ENCODE assay signal across 21 mouse cellular contexts in genomic region chr9:62222029-62222428, GRCm38 (mm10). TPM values are rescaled to one million over a fixed set of nuclear protein-coding genes. Genes with fewer than 3 reads are reported as not detected.
DNase-seq lines count a peak whose midpoint lies in the region; ATAC-seq and TF ChIP-seq lines count a peak whose summit lies in the region.
"Had no signal": no experiment of that assay in that cellular context is flagged by ENCODE, and none has a peak within 500 bp of the region (broad histone marks: within the 10 kb centered on the region; RNA-seq: fewer than 3 reads in every experiment).

No protein-coding gene starts in this region.

- no peak for TF ChIP-seq EP300 in stomach, postnatal 0 days (optimal IDR thresholded peaks at IDR 0.05)

- TF ChIP-seq CTCF in stomach, postnatal 0 days (IDR thresholded peaks at IDR 0.05; ENCODE audit: low read depth), result no peak

- H3K4me2 ChIP-seq in forebrain, embryonic 15.5 days (replicated peaks), result no peak overlapping the region
- no peak overlapping the region for H3K4me2 ChIP-seq in forebrain, embryonic 12.5 days
- 0 out of 2 replicates have a peak overlapping the region, but pooled peaks have one; percentile 2 for H3K4me2 ChIP-seq in intestine, embryonic 14.5 days (ENCODE audit: low read length)
- no peak overlapping the region for H3K4me2 ChIP-seq in stomach, postnatal 0 days (replicated peaks; ENCODE audit: low read depth)
- H3K4me2 ChIP-seq in heart, embryonic 12.5 days, result no peak overlapping the region
- H3K4me2 ChIP-seq: hindbrain, embryonic 15.5 days; liver, embryonic 13.5 days had no signal

- no peaks in the 10 kb centered on the region for H3K9me3 ChIP-seq in forebrain, embryonic 15.5 days
- H3K9me3 ChIP-seq in forebrain, embryonic 12.5 days, result no peaks in the 10 kb centered on the region
- no peaks in the 10 kb centered on the region for H3K9me3 ChIP-seq in intestine, embryonic 14.5 days (ENCODE audit: control insufficient read depth, low read length)
- H3K9me3 ChIP-seq in stomach, postnatal 0 days (ENCODE audit: control insufficient read depth, low read length), result no peaks in the 10 kb centered on the region
- no peaks in the 10 kb centered on the region for H3K9me3 ChIP-seq in heart, embryonic 12.5 days (replicated peaks)
- H3K9me3 ChIP-seq: hindbrain, embryonic 15.5 days; liver, embryonic 13.5 days had no signal

- no peak overlapping the region for H3K4me3 ChIP-seq in forebrain, embryonic 15.5 days
- no peak overlapping the region for H3K4me3 ChIP-seq in forebrain, embryonic 12.5 days (replicated peaks)
- no peak overlapping the region for H3K4me3 ChIP-seq in intestine, embryonic 14.5 days (ENCODE audit: low read depth, low read length)
- no peak overlapping the region for H3K4me3 ChIP-seq in stomach, postnatal 0 days (ENCODE audit: low read depth, low read length)
- no peak overlapping the region for H3K4me3 ChIP-seq in heart, embryonic 12.5 days
- H3K4me3 ChIP-seq: hindbrain, embryonic 15.5 days; liver, embryonic 13.5 days had no signal

- 77% methylated on average over 2 of the region's 2 CpGs for WGBS in forebrain, embryonic 15.5 days
- WGBS in forebrain, embryonic 12.5 days, result 90% methylated on average over 2 of the region's 2 CpGs
- WGBS in intestine, embryonic 14.5 days, result 71% methylated on average over 2 of the region's 2 CpGs
- WGBS in stomach, postnatal 0 days, result 61% methylated on average over 2 of the region's 2 CpGs
- 82% methylated on average over 2 of the region's 2 CpGs for WGBS in heart, embryonic 12.5 days

- peak; percentile 33 for DNase-seq in left cerebral cortex, postnatal 4 days
- DNase-seq in left cerebral cortex, postnatal 25 days (ENCODE audit: low spot score in 2 of 2), result no peak
- DNase-seq in intestine, embryonic 14.5 days (ENCODE audit: low spot score), result no peak
- DNase-seq in stomach, postnatal 0 days (ENCODE audit: low spot score), result peak; percentile 80
- no peak for DNase-seq in urinary bladder, postnatal 36 days (ENCODE audit: low spot score in 2 of 2)
- DNase-seq: gastrocnemius, postnatal 14 days; kidney, adult 9 months; liver, embryonic 13.5 days; midbrain, embryonic 14.5 days; thymus, postnatal 36 days had no signal

- H3K27me3 ChIP-seq in forebrain, embryonic 15.5 days, result no peaks in the 10 kb centered on the region; the same call in 1 of the 2 replicates
- H3K27me3 ChIP-seq in forebrain, embryonic 12.5 days, result peaks cover 4% of the 10 kb centered on the region; the same call in 1 of the 2 replicates
- H3K27me3 ChIP-seq in intestine, embryonic 14.5 days (replicated peaks; ENCODE audit: control insufficient read depth, insufficient read depth, low read length), result no peaks in the 10 kb centered on the region
- H3K27me3 ChIP-seq in stomach, postnatal 0 days (ENCODE audit: control insufficient read depth, insufficient read depth, low read length), result no peaks in the 10 kb centered on the region
- H3K27me3 ChIP-seq in heart, embryonic 12.5 days (replicated peaks), result no peaks in the 10 kb centered on the region
- H3K27me3 ChIP-seq: hindbrain, embryonic 15.5 days; liver, embryonic 13.5 days had no signal

- intact Hi-C loops in left cerebral cortex, postnatal 4 days (cut with DNase I), result no loop called here
- intact Hi-C loops in left cerebral cortex, postnatal 25 days (cut with DNase I), result loop anchor here (1.0 to 5.0 kb wide), 3 partner anchors 8 to 90 kb away; no protein-coding TSS in a partner anchor

- H3K36me3 ChIP-seq in forebrain, embryonic 15.5 days, result no peaks in the 10 kb centered on the region
- H3K36me3 ChIP-seq in forebrain, embryonic 12.5 days (replicated peaks), result no peaks in the 10 kb centered on the region
- no peaks in the 10 kb centered on the region for H3K36me3 ChIP-seq in intestine, embryonic 14.5 days (ENCODE audit: control insufficient read depth, insufficient read depth, low read length)
- no peaks in the 10 kb centered on the region for H3K36me3 ChIP-seq in stomach, postnatal 0 days (ENCODE audit: control insufficient read depth, insufficient read depth, low read length)
- H3K36me3 ChIP-seq in heart, embryonic 12.5 days, result no peaks in the 10 kb centered on the region
- H3K36me3 ChIP-seq: hindbrain, embryonic 15.5 days; liver, embryonic 13.5 days had no signal

- no peak for ATAC-seq in forebrain, embryonic 15.5 days (replicated peaks)
- ATAC-seq in forebrain, embryonic 12.5 days (ENCODE audit: low FRiP score), result no peak
- ATAC-seq in intestine, embryonic 14.5 days (replicated peaks; ENCODE audit: low FRiP score, low TSS enrichment, low read depth), result peak; percentile 72; the same call in 1 of the 2 replicates
- ATAC-seq in stomach, postnatal 0 days (ENCODE audit: low FRiP score, low TSS enrichment), result peak; percentile 96
- no peak for ATAC-seq in heart, embryonic 12.5 days (ENCODE audit: insufficient number of reproducible peaks, low FRiP score)

- H3K9ac ChIP-seq in forebrain, embryonic 15.5 days (replicated peaks), result no peak overlapping the region
- no peak overlapping the region for H3K9ac ChIP-seq in forebrain, embryonic 12.5 days
- no peak overlapping the region for H3K9ac ChIP-seq in intestine, embryonic 14.5 days (ENCODE audit: low read length)
- H3K9ac ChIP-seq in stomach, postnatal 0 days (ENCODE audit: low read length), result no peak overlapping the region
- H3K9ac ChIP-seq in heart, embryonic 12.5 days, result no peak overlapping the region
- H3K9ac ChIP-seq: hindbrain, embryonic 15.5 days; liver, embryonic 13.5 days had no signal

- peak overlapping the region; percentile 43 for H3K27ac ChIP-seq in forebrain, embryonic 15.5 days (replicated peaks)
- H3K27ac ChIP-seq in forebrain, embryonic 12.5 days, result no peak overlapping the region
- H3K27ac ChIP-seq in intestine, embryonic 14.5 days (ENCODE audit: low read depth), result peak overlapping the region; percentile 78
- H3K27ac ChIP-seq in stomach, postnatal 0 days (replicated peaks), result peak overlapping the region; percentile 73
- no peak overlapping the region for H3K27ac ChIP-seq in heart, embryonic 12.5 days (ENCODE audit: poor library complexity, severe bottlenecking)
- H3K27ac ChIP-seq: hindbrain, embryonic 15.5 days; liver, embryonic 13.5 days had no signal

- peaks cover 10% of the 10 kb centered on the region for H3K4me1 ChIP-seq in forebrain, embryonic 15.5 days
- H3K4me1 ChIP-seq in forebrain, embryonic 12.5 days, result peaks cover 7% of the 10 kb centered on the region
- H3K4me1 ChIP-seq in intestine, embryonic 14.5 days (replicated peaks; ENCODE audit: control insufficient read depth, insufficient read depth, low read length), result peaks cover 4% of the 10 kb centered on the region; the same call in 1 of the 2 replicates
- H3K4me1 ChIP-seq in stomach, postnatal 0 days (replicated peaks; ENCODE audit: control insufficient read depth, insufficient read depth), result no peaks in the 10 kb centered on the region
- 0 out of 2 replicates have a peak, but pooled peaks cover 5% of the 10 kb centered on the region for H3K4me1 ChIP-seq in heart, embryonic 12.5 days (replicated peaks)
- H3K4me1 ChIP-seq: liver, embryonic 13.5 days had no signal

RNA-seq across cellular contexts. Expression of gene Spesp1, which starts 60.0 kb away (rescaled TPM):
- not detected in 2 replicates for polyA plus RNA-seq in forebrain, embryonic 15.5 days (2015; fragmentation: Nextera tagmentation; extraction: Ambion mirVana)
- polyA plus RNA-seq in forebrain, embryonic 12.5 days (2016; fragmentation: Nextera tagmentation; extraction: Ambion mirVana), result not detected in 2 replicates
- total RNA-seq in left cerebral cortex, postnatal 4 days (2021), result not detected
- not detected for total RNA-seq in left cerebral cortex, postnatal 25 days (2021)
- not detected in 2 replicates for polyA plus RNA-seq in intestine, embryonic 14.5 days (2014; fragmentation: Nextera tagmentation; extraction: Ambion mirVana)
- not detected in 2 replicates for polyA plus RNA-seq in stomach, postnatal 0 days (2015; fragmentation: Nextera tagmentation; extraction: Ambion mirVana)
- polyA plus RNA-seq in heart, embryonic 12.5 days (2016; fragmentation: Nextera tagmentation; extraction: Ambion mirVana), result not detected in 2 replicates
- total RNA-seq: adrenal gland, postnatal 4 days; gastrocnemius, postnatal 14 days; heart, adult 8-10 months; megakaryocyte progenitor cell, adult 5-6 weeks had no signal
- polyA plus RNA-seq: heart, postnatal 0 days; hindbrain, embryonic 15.5 days; limb, embryonic 11.5 days; liver, embryonic 13.5 days; lung, embryonic 16.5 days; midbrain, embryonic 14.5 days; spleen, adult 2 months had no signal

Comparison
In these comparisons a context has a peak if more than half of its experiments do, and no peak if none do; other contexts are left out.
1. H3K27ac ChIP-seq: peak in forebrain, embryonic 15.5 days (single experiment), intestine, embryonic 14.5 days (single experiment) and stomach, postnatal 0 days (single experiment); none in forebrain, embryonic 12.5 days (single experiment) and heart, embryonic 12.5 days (single experiment).
2. DNase-seq: peak in left cerebral cortex, postnatal 4 days (single experiment) and stomach, postnatal 0 days (single experiment); none in left cerebral cortex, postnatal 25 days (0 of 2), intestine, embryonic 14.5 days (single experiment) and urinary bladder, postnatal 36 days (0 of 2).
3. ATAC-seq: peak in intestine, embryonic 14.5 days (single experiment) and stomach, postnatal 0 days (single experiment); none in forebrain, embryonic 15.5 days (single experiment), forebrain, embryonic 12.5 days (single experiment) and heart, embryonic 12.5 days (single experiment).